Mouse (Mus musculus): ENCODE results near the gene Papolb.

DNA sequence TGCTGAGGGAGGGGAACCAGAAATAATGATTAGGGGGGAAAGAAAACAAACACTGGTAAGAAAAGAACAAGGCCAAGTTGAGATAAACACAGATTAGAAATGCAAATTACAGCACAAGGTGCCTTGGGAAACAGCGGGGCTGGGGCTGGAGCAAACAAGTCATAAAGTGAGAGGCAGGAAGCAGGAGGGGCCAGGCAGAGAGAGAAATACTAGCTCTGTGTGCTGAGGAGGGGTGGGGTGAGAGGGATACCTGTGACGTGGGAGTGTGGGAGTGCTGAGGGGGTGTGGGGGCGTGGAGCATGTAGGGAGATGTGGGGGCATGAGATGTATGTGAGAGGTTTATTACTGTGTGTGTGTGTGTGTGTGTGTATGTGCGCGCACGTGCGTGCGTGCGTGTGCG, 29.0 kb downstream of the Papolb start:
- no peak for TF ChIP-seq POLR2A (IDR thresholded peaks at IDR 0.05; ENCODE audit: low read depth, low read length)
- TF ChIP-seq RCOR1 (conservative IDR thresholded peaks at IDR 0.05; ENCODE audit: low read depth, low read length), result no peak

Data from CH12.LX (cell line).